Mouse (Mus musculus) kidney, postnatal 25 days (tissue): ENCODE results near the gene Timm44.
A peak's percentile ranks its signal among the peaks of the same experiment; 100 is the strongest.

Experiments
- DNase-seq, 2 experiments: peaks; one replicate each; pipeline ENCODE4 v3.0.0; 2021; ENCODE audit warnings: mixed read lengths in 2 of 2

Timm44 gene

GRCm38 (mm10) chr8:4263105-4263791, 12.5 kb downstream of the Timm44 start:
- no peak for DNase-seq

GRCm38 (mm10) chr8:4259805-4260170, 15.9 kb downstream of the Timm44 start:
- DNase-seq, result no peak

GRCm38 (mm10) chr8:4259125-4259804, 16.4 kb downstream of the Timm44 start, which contains the start of gene Ctxn1:
TSS of gene Ctxn1 (minus strand) at chr8:4259274.
- DNase-seq, result peak; percentile 98

GRCm38 (mm10) chr8:4258678-4259077, 17.0 kb downstream of the Timm44 start:
- no peak for DNase-seq

- peak; percentile 69 to 72 for DNase-seq
Observed at GRCm38 (mm10) chr8:4258233-4258632, 17.5 kb downstream of the Timm44 start.

- no peak for DNase-seq
Observed at GRCm38 (mm10) chr8:4257350-4257749, 18.4 kb downstream of the Timm44 start.

- peak in 1 of 2 experiments; percentile 31 for DNase-seq
Observed at GRCm38 (mm10) chr8:4256911-4257310, 18.8 kb downstream of the Timm44 start.

- peak in 1 of 2 experiments; percentile 30 for DNase-seq
Observed at GRCm38 (mm10) chr8:4255471-4255870, 20.2 kb downstream of the Timm44 start.

GRCm38 (mm10) chr8:4254001-4254400, 21.7 kb downstream of the Timm44 start:
- DNase-seq, result peak; percentile 86 to 90

- peak; percentile 98 to 99 for DNase-seq
Observed at GRCm38 (mm10) chr8:4252934-4253841, 22.5 kb downstream of the Timm44 start, which contains the start of gene Snapc2. TSS of gene Snapc2 (plus strand) at chr8:4253080.

GRCm38 (mm10) chr8:4252116-4252760, 23.5 kb downstream of the Timm44 start:
- DNase-seq, result no peak

GRCm38 (mm10) chr8:4250306-4250970, 25.3 kb downstream of the Timm44 start:
- peak; percentile 89 for DNase-seq

GRCm38 (mm10) chr8:4249213-4249612, 26.5 kb downstream of the Timm44 start:
- DNase-seq, result peak in 1 of 2 experiments; percentile 44

GRCm38 (mm10) chr8:4247951-4248540, 27.7 kb downstream of the Timm44 start, which contains the start of gene Tgfbr3l:
TSS of gene Tgfbr3l (plus strand) at chr8:4248214.
- DNase-seq, result peak in 1 of 2 experiments; percentile 34

GRCm38 (mm10) chr8:4247241-4247640, 28.5 kb downstream of the Timm44 start:
- DNase-seq, result no peak

GRCm38 (mm10) chr8:4245737-4246136, 30.0 kb downstream of the Timm44 start:
- DNase-seq, result peak in 1 of 2 experiments; percentile 38

GRCm38 (mm10) chr8:4245061-4245460, 30.7 kb downstream of the Timm44 start:
- peak in 1 of 2 experiments; percentile 23 for DNase-seq

GRCm38 (mm10) chr8:4239193-4239890, 36.4 kb downstream of the Timm44 start:
- peak in 1 of 2 experiments; percentile 22 for DNase-seq

- DNase-seq, result peak; percentile 100
Observed at GRCm38 (mm10) chr8:4238434-4239192, 37.1 kb downstream of the Timm44 start, which contains the start of the genes Map2k7 and Gm49320. TSS of gene Map2k7 (plus strand) at chr8:4238740. TSS of gene Gm49320 (plus strand) at chr8:4238865.
